Mouse (Mus musculus): ENCODE data around the gene Spag6l. TPM values are rescaled to one million over a fixed set of nuclear protein-coding genes. Genes with fewer than 3 reads are reported as not detected.

Spag6l gene
- total RNA-seq, 2 experiments from 2014 or later = 6.3 to 7.4 TPM

Other genes with a start within 250 kb of the Spag6l start
- gene Fgd4, start 228.9 kb downstream of the Spag6l start, total RNA-seq (2021) = 10 to 100 TPM; 34.4 to 38.2 TPM
- not detected for gene Olfr19, start 153.1 kb downstream of the Spag6l start, total RNA-seq (2021)
- not detected for gene Igll1, start 34.5 kb upstream of the Spag6l start, total RNA-seq (2021)
- gene Top3b, start 41.3 kb upstream of the Spag6l start, total RNA-seq (2021) = 10 to 100 TPM; 53.6 to 65.1 TPM
- gene Vpreb1, start 41.4 kb upstream of the Spag6l start, total RNA-seq (2021) = not detected
- 10 to 100 TPM; 44.8 to 50.9 TPM for gene Ppm1f, start 67.0 kb upstream of the Spag6l start, total RNA-seq (2021)
- gene Mapk1, start 153.9 kb upstream of the Spag6l start, total RNA-seq (2021) = 100 to 1,000 TPM; 510 to 530 TPM
- 10 to 100 TPM; 46.1 to 50.4 TPM for gene Ypel1, start 240.2 kb upstream of the Spag6l start, total RNA-seq (2021)